Mouse (Mus musculus) heart, embryonic 14.5 days (tissue): ENCODE data around the gene Slc18b1. TPM values are rescaled to one million over a fixed set of nuclear protein-coding genes. Genes with fewer than 3 reads are reported as not detected.

Experiments used
- ATAC-seq: fragments of 200-750 bp; cut with Nextera tagmentation; 2 replicates; pipeline ENCODE4 v1.8.0; 2017; ENCODE audit warnings: low read depth, moderate TSS enrichment; ENCODE audit not compliant: insufficient number of reproducible peaks, insufficient read depth, low FRiP score
- H3K27ac ChIP-seq, 2 experiments: fragments of 200-500 bp in 1 of 2; fragments of 300-500 bp in 1 of 2; sonication (generic) in 1 of 2; replicated peaks in 1 of 2; 2 replicates each; pipeline ENCODE4 v1.5.1; 2012 to 2014; ENCODE audit warnings: low read depth in 2 of 2, low read length in 2 of 2, control low read depth in 1 of 2, mild to moderate bottlenecking in 1 of 2, mixed read lengths in 1 of 2; ENCODE audit not compliant: control insufficient read depth in 1 of 2, insufficient read depth in 1 of 2
- H3K27me3 ChIP-seq: fragments of 300-500 bp; sonication (generic); 2 replicates; pipeline ENCODE4 v1.6.1; 2014; ENCODE audit warnings: mild to moderate bottlenecking, low read length, control low read depth; ENCODE audit not compliant: control insufficient read depth, insufficient read depth
- H3K36me3 ChIP-seq: fragments of 300-500 bp; sonication (generic); 2 replicates; pipeline ENCODE4 v1.6.1; 2014; ENCODE audit warnings: mild to moderate bottlenecking, control low read depth, low read length, mixed read lengths; ENCODE audit not compliant: control insufficient read depth, insufficient read depth
- H3K4me1 ChIP-seq, 2 experiments: fragments of 200-500 bp in 1 of 2; fragments of 300-500 bp in 1 of 2; sonication (generic) in 1 of 2; 2 replicates each; pipeline ENCODE4 v1.6.1; 2012 to 2014; ENCODE audit warnings: low read length in 2 of 2, control low read depth in 1 of 2, mixed read lengths in 1 of 2; ENCODE audit not compliant: control insufficient read depth in 2 of 2, insufficient read depth in 2 of 2
- H3K4me2 ChIP-seq: fragments of 300-500 bp; sonication (generic); 2 replicates; pipeline ENCODE4 v1.6.1; 2014; ENCODE audit warnings: mild to moderate bottlenecking, low read length
- H3K4me3 ChIP-seq, 2 experiments: fragments of 200-500 bp in 1 of 2; fragments of 300-500 bp in 1 of 2; sonication (generic) in 1 of 2; 2 replicates each; pipeline ENCODE4 v1.5.1; 2012 to 2014; ENCODE audit warnings: low read length in 2 of 2, mild to moderate bottlenecking in 2 of 2, control low read depth in 1 of 2, low read depth in 1 of 2, moderate library complexity in 1 of 2; ENCODE audit not compliant: control insufficient read depth in 1 of 2, insufficient read depth in 1 of 2
- H3K9ac ChIP-seq: fragments of 300-500 bp; sonication (generic); 2 replicates; pipeline ENCODE4 v1.6.1; 2014; ENCODE audit warnings: mild to moderate bottlenecking, low read length
- H3K9me3 ChIP-seq: fragments of 300-500 bp; sonication (generic); 2 replicates; pipeline ENCODE4 v1.6.1; 2016; ENCODE audit warnings: low read length, control low read depth; ENCODE audit not compliant: control insufficient read depth
- WGBS: fragments of 180-500 bp; shearing (Covaris S2); extraction: QIAGEN DNeasy Blood & Tissue Kit; methylation state at CpG from one replicate; pipeline ENCODE4 v1.1.7; 2014; 5-methylcytosine and 5-hydroxymethylcytosine counted together
- polyA plus RNA-seq: library from polyadenylated mRNA; unstranded; fragments of >200 nt; fragmentation: Nextera tagmentation; extraction: Ambion mirVana; gene quantifications from 2 replicates; pipeline ENCODE4 v1.2.1, GENCODE M21; 2014

The Slc18b1 gene
- polyA plus RNA-seq = 9.3 and 11.4 TPM in 2 replicates

GRCm38 (mm10) chr10:23796551-23797503 lies at the start of gene Slc18b1:
Gene Slc18b1, plus strand, starts transcription at chr10:23796986.
- Histone ChIP-seq H3K9me3 (no peaks in the 10 kb centered on the region), H3K27me3 (no peaks in the 10 kb centered on the region), H3K4me2 (peak within 1 kb of the TSS; percentile 68), H3K9ac (peak within 1 kb of the TSS; percentile 72), H3K27ac (peak within 1 kb of the TSS in 1 of 2 experiments; percentile 7; a peak in 1 of 4 replicates), H3K36me3 (peaks cover 14% of the 10 kb centered on the region), H3K4me3 (peak within 1 kb of the TSS; percentile 48 to 73), H3K4me1 (peaks cover 2 to 4% of the 10 kb centered on the region in 2 experiments; a peak in 2 of 4 replicates)
- 0 out of 2 replicates have a peak, but pooled peaks have one; percentile 62 for ATAC-seq
- 6% methylated on average over 43 of the region's 43 CpGs for WGBS

- 76% methylated on average over 7 of the region's 7 CpGs for WGBS
- no peak overlapping the region for H3K4me2 ChIP-seq
- H3K4me1 ChIP-seq = no peaks in the 10 kb centered on the region
Measured at GRCm38 (mm10) chr10:23754166-23754565, 42.6 kb upstream of the Slc18b1 start.

GRCm38 (mm10) chr10:23777288-23777945 lies 19.4 kb upstream of the Slc18b1 start:
- ATAC-seq = no peak
- Histone ChIP-seq H3K27ac (no peak overlapping the region), H3K36me3 (peaks cover 11% of the 10 kb centered on the region; the same call in 1 of the 2 replicates), H3K4me1 (no peaks in the 10 kb centered on the region), H3K9ac (no peak overlapping the region), H3K4me3 (no peak overlapping the region), H3K9me3 (no peaks in the 10 kb centered on the region), H3K27me3 (no peaks in the 10 kb centered on the region), H3K4me2 (no peak overlapping the region)
- 34% methylated on average over 5 of the region's 5 CpGs for WGBS

More at GRCm38 (mm10) chr10:23754166-23754565, 42.6 kb upstream of the Slc18b1 start:
- Histone ChIP-seq H3K9me3 (no peaks in the 10 kb centered on the region), H3K9ac (no peak overlapping the region), H3K36me3 (no peaks in the 10 kb centered on the region), H3K27ac (no peak overlapping the region), H3K4me3 (no peak overlapping the region), H3K27me3 (no peaks in the 10 kb centered on the region)
- ATAC-seq = no peak

- H3K4me2 ChIP-seq = no peak overlapping the region
Measured at GRCm38 (mm10) chr10:23780539-23781275, 16.1 kb upstream of the Slc18b1 start.

DNA sequence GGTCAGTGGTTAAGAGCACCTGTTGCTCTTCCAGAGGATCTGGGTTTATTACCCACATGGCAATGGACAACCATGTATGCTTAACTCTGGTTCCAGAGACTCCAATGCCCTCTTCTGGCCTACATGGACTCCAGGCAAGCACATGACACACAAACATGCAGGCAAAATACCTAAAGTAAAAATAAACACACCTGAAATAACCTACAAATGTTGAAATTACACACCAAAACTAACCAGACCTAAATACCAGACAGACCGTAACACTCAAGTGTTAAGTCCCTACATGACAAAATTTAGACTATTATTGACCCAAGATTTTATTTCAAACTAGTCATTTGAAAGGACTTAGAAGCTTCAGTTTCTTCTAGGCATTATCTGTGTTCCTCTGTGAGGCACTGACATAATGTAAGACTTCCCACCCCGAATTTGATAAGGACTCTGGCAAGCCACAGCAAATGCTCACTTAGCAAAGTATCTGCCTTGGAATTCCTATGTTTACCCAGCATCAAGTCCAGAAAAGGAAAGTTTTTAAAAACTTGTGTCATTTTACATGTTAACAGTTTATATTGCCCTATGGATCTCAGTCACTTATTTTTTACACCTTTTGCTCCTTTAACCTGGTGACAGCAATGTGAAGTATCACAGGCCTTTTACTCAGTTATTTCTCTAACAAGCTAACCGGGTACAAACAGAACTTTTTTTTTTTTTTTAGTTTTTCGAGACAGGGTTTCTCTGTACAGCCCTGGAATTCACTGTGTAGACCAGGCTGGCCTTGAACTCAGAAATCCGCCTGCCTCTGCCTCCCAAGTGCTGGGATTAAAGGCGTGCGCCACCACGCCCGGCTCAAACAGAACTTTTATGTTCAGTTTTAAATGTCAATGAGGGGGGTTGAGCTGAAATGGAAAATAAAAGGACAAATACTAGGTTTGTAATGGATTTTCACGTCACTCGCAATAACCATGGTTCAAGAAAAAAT lies 14.7 kb upstream of the Slc18b1 start:
- 77% methylated on average over 11 of the region's 11 CpGs for WGBS
- Histone ChIP-seq H3K9ac (no peak overlapping the region), H3K27ac (no peak overlapping the region; a peak in 1 of 4 replicates), H3K36me3 (peaks cover 47% of the 10 kb centered on the region), H3K4me2 (no peak overlapping the region), H3K4me3 (no peak overlapping the region), H3K27me3 (no peaks in the 10 kb centered on the region), H3K4me1 (peaks cover 3 to 14% of the 10 kb centered on the region in 2 experiments; a peak in 3 of 4 replicates), H3K9me3 (no peaks in the 10 kb centered on the region)
- ATAC-seq = no peak

More at GRCm38 (mm10) chr10:23780539-23781275, 16.1 kb upstream of the Slc18b1 start:
- ATAC-seq = no peak
- no peaks in the 10 kb centered on the region for H3K27me3 ChIP-seq
- no peak overlapping the region for H3K4me3 ChIP-seq
- no peaks in the 10 kb centered on the region for H3K9me3 ChIP-seq
- no peak overlapping the region for H3K27ac ChIP-seq
- H3K36me3 ChIP-seq = peaks cover 42% of the 10 kb centered on the region
- H3K4me1 ChIP-seq = peaks cover 2 to 9% of the 10 kb centered on the region in 2 experiments; a peak in 3 of 4 replicates
- 80% methylated on average over 6 of the region's 6 CpGs for WGBS
- H3K9ac ChIP-seq = no peak overlapping the region

GRCm38 (mm10) chr10:23782855-23783492 lies 13.8 kb upstream of the Slc18b1 start:
- Histone ChIP-seq H3K27ac (no peak overlapping the region), H3K4me3 (no peak overlapping the region), H3K27me3 (no peaks in the 10 kb centered on the region), H3K36me3 (peaks cover 47% of the 10 kb centered on the region), H3K4me2 (no peak overlapping the region), H3K9me3 (no peaks in the 10 kb centered on the region), H3K4me1 (peaks cover 3 to 14% of the 10 kb centered on the region in 2 experiments; a peak in 3 of 4 replicates), H3K9ac (no peak overlapping the region)
- WGBS = 40% methylated on average over 2 of the region's 2 CpGs
- no peak for ATAC-seq
